Mouse (Mus musculus) layer of hippocampus, adult 11-12 months (tissue): ENCODE data around the gene Edn2.

ENCODE experiments used
- DNase-seq: peaks from one replicate; pipeline ENCODE4 v3.0.0; 2022; ENCODE audit warnings: low spot score

Gene Edn2

DNA sequence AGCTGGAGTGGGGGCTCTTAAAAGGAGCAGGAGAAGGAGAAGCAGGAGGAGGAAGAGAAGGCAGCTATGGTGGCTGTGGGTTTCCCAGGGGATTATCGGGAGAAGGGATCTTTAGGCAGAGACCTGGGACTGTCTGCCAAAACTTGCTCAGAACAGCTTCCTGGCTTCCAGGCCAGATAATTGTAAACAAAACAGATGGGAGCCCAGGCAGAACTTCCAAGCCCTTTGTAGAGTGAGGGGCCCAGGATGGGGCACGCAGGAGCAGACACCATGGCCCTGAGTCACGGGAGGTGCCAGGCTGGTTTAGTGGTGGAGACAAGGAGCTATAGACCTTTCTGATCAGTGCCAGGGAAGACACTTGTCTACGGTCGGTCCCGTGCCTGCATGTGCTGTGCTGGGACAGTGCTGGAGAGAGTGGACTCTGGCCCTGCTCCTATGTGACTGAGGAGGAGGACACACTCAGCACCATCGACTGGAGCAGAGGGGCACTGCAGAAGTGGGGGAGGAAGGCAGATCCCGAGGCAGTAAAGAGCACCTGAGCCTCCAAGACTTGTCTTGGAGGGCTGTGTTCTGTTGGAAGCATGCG is 43.4 kb downstream of the Edn2 start:
- DNase-seq: no peak

GRCm38 (mm10) chr4:120206471-120206891 is 45.5 kb downstream of the Edn2 start:
- DNase-seq: no peak

DNA sequence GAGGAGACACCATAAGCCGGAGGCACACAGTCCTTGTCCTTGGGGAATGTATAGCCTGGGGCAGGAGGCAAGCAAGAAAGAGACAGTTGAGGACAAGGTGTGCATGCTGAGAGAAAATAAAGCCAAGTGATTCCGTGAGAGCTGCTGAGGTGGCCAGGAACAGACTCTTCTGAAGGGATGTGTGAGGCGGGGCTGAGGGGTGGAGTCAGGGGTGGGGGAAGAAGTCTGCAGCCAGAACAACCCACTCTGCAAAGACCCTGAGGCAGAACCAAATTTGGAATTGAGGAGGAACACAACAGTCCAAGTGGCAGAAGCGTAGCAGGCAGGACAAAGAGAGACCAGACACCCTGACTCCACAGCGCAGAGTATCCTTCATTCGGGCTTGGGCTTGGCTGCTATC is 51.1 kb downstream of the Edn2 start:
- DNase-seq: no peak

DNA sequence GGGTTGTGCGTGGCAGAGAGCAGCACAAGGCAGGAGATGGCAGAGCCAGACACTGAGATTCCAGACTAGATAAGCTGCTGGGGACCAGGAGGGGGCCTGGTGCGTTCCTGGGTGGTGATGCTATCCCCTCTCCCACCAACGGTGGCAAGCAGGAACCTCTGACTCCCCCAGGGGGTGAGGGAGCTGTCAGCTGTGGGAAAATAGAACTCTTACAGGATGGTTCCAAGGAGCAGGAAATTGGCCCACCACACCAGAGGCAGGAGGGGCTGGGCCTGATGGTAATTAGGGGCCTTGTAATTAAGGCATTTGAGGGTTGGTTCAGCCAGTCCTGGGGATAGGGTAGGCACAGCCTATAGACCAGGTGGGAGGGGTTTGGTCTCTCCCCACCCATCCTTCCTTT is 51.8 kb downstream of the Edn2 start:
- no peak for DNase-seq

DNA sequence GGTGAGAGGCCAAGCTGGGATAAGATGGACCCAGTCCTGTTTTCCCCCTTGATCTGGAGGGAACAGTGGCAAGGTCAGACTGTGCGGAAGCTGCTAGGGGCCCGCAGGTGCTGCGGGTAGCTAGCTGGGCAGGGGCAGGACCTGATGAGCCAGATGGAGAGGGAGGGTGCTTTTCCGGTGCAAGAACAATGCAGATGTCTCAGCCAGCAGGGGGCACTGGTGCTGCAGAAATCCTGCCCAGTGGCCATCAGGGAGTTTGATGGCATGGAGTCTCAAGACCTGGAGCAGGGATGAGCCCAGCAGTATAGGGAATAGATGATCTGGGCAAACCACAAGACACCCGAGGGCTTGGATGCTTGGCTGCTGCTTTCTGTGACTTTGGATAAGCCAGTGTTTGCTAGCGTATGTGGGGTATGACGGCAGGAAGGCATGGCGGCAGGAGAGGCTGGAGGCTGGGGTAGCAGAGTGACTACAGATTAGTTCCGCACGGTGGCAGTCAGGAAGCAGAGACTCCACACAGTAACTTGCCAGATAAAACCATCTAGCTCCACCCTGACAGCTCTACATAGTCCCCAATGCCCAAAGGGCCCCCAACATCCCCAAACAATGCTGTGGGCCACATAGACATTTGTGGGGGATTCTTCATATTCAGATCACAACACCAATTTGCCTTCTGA is 55.0 kb downstream of the Edn2 start:
- DNase-seq: peak; percentile 73

- no peak for DNase-seq
Measured at GRCm38 (mm10) chr4:120216883-120217282, 55.9 kb downstream of the Edn2 start.
